Mouse (Mus musculus): Measurements from ENCODE around the gene Arfgef2. TPM values are rescaled to one million over a fixed set of nuclear protein-coding genes. Genes with fewer than 3 reads are reported as not detected.
A peak's percentile ranks its signal among the peaks of the same experiment; 100 is the strongest.

Arfgef2 gene
- total and polyA plus RNA-seq, 3 experiments, result 19.1 to 27.4 (median 24.5) TPM

- H3K4me3 ChIP-seq (ENCODE audit: control insufficient read depth in 1 of 2, insufficient read depth in 1 of 2, low read depth in 2 of 2, low read length in 2 of 2), result no peak overlapping the region
- peaks cover under 1% of the 10 kb centered on the region; the same call in 1 of the 2 replicates for H3K79me2 ChIP-seq (ENCODE audit: control insufficient read depth, insufficient read depth, low read length, poor library complexity)
- DNase-seq (ENCODE audit: low read depth, low spot score), result peak; percentile 23
- TF ChIP-seq UBTF (IDR thresholded peaks at IDR 0.05; ENCODE audit: borderline replicate concordance, insufficient read depth, low read depth, low read length) (no peak), CTCF (IDR thresholded peaks at IDR 0.05 in 2 of 3, conservative IDR thresholded peaks at IDR 0.05 in 1 of 3; ENCODE audit: control insufficient read depth in 1 of 3, insufficient read depth in 1 of 3, low read depth in 2 of 3, low read length in 3 of 3, poor library complexity in 1 of 3, severe bottlenecking in 1 of 3) (peak in 2 of 3 experiments; percentile 5 to 20; a peak in 1 of 6 replicates)
- H3K9me3 ChIP-seq (replicated peaks; ENCODE audit: insufficient read depth, low read length), result no peaks in the 10 kb centered on the region
- peaks cover 0 to 6% of the 10 kb centered on the region in 2 experiments; a peak in 3 of 4 replicates for H3K4me1 ChIP-seq (ENCODE audit: control insufficient read depth in 1 of 2, insufficient read depth in 2 of 2, low read length in 2 of 2)
- no peak overlapping the region for H3K27ac ChIP-seq (ENCODE audit: control insufficient read depth, low read depth, low read length)
- H3K9ac ChIP-seq (ENCODE audit: control insufficient read depth, low read depth, low read length, poor library complexity, severe bottlenecking), result no peak overlapping the region
- H3K27me3 ChIP-seq (ENCODE audit: control insufficient read depth in 1 of 2, insufficient read depth in 2 of 2, low read length in 2 of 2), result no peaks in the 10 kb centered on the region
- peaks cover 0 to 2% of the 10 kb centered on the region in 2 experiments; a peak in 1 of 4 replicates for H3K36me3 ChIP-seq (ENCODE audit: control insufficient read depth in 1 of 2, insufficient read depth in 2 of 2, low read length in 2 of 2)
Observed at GRCm38 (mm10) chr2:166900792-166901505, 95.6 kb downstream of the Arfgef2 start.

GRCm38 (mm10) chr2:166903719-166904282 is 98.4 kb downstream of the Arfgef2 start:
- DNase-seq (ENCODE audit: low read depth, low spot score), result peak; percentile 46
- TF ChIP-seq MYC (IDR thresholded peaks at IDR 0.05; ENCODE audit: low read depth, low read length), result 0 out of 2 replicates have a peak, but pooled peaks have one; percentile 57
- no peak for TF ChIP-seq TAL1 (IDR thresholded peaks at IDR 0.05; ENCODE audit: low read length)
- peak; percentile 45; the same call in 1 of the 2 replicates for TF ChIP-seq ZNF384 (IDR thresholded peaks at IDR 0.05; ENCODE audit: low read depth, low read length)
- TF ChIP-seq TBP (IDR thresholded peaks at IDR 0.05; ENCODE audit: low read depth, low read length), result no peak
- no peak for TF ChIP-seq GABPA (IDR thresholded peaks at IDR 0.05; ENCODE audit: low read depth, low read length)
- TF ChIP-seq RAD21 (IDR thresholded peaks at IDR 0.05; ENCODE audit: low read depth, low read length), result no peak; the same call in 1 of the 2 replicates
- TF ChIP-seq CTCF (IDR thresholded peaks at IDR 0.05 in 2 of 3, conservative IDR thresholded peaks at IDR 0.05 in 1 of 3; ENCODE audit: control insufficient read depth in 1 of 3, insufficient read depth in 1 of 3, low read depth in 2 of 3, low read length in 3 of 3, poor library complexity in 1 of 3, severe bottlenecking in 1 of 3), result peak; percentile 38 to 52 (median 49)
- H3K4me1 ChIP-seq (ENCODE audit: control insufficient read depth in 1 of 2, insufficient read depth in 2 of 2, low read length in 2 of 2), result peaks cover 5 to 12% of the 10 kb centered on the region in 2 experiments
- peaks cover 6 to 10% of the 10 kb centered on the region in 2 experiments; a peak in 3 of 4 replicates for H3K36me3 ChIP-seq (ENCODE audit: control insufficient read depth in 1 of 2, insufficient read depth in 2 of 2, low read length in 2 of 2)
- peaks cover 26% of the 10 kb centered on the region for H3K79me2 ChIP-seq (ENCODE audit: control insufficient read depth, insufficient read depth, low read length, poor library complexity)
- H3K9me3 ChIP-seq (replicated peaks; ENCODE audit: insufficient read depth, low read length), result no peaks in the 10 kb centered on the region
- H3K4me3 ChIP-seq (ENCODE audit: control insufficient read depth in 1 of 2, insufficient read depth in 1 of 2, low read depth in 2 of 2, low read length in 2 of 2), result no peak overlapping the region
- H3K27me3 ChIP-seq (ENCODE audit: control insufficient read depth in 1 of 2, insufficient read depth in 2 of 2, low read length in 2 of 2), result no peaks in the 10 kb centered on the region
- H3K27ac ChIP-seq (ENCODE audit: control insufficient read depth, low read depth, low read length), result no peak overlapping the region
- H3K9ac ChIP-seq (ENCODE audit: control insufficient read depth, low read depth, low read length, poor library complexity, severe bottlenecking), result no peak overlapping the region

- Histone ChIP-seq H3K4me1 (ENCODE audit: control insufficient read depth in 1 of 2, insufficient read depth in 2 of 2, low read length in 2 of 2) (peaks cover 5 to 14% of the 10 kb centered on the region in 2 experiments), H3K9ac (ENCODE audit: control insufficient read depth, low read depth, low read length, poor library complexity, severe bottlenecking) (peak within 1 kb of the TSS; percentile 88), H3K27ac (ENCODE audit: control insufficient read depth, low read depth, low read length) (peak within 1 kb of the TSS; percentile 80), H3K36me3 (ENCODE audit: control insufficient read depth in 1 of 2, insufficient read depth in 2 of 2, low read length in 2 of 2) (peaks cover 9 to 11% of the 10 kb centered on the region in 2 experiments), H3K27me3 (ENCODE audit: control insufficient read depth in 1 of 2, insufficient read depth in 2 of 2, low read length in 2 of 2) (no peaks in the 10 kb centered on the region), H3K4me3 (ENCODE audit: control insufficient read depth in 1 of 2, insufficient read depth in 1 of 2, low read depth in 2 of 2, low read length in 2 of 2) (peak within 1 kb of the TSS; percentile 79 to 89), H3K79me2 (ENCODE audit: control insufficient read depth, insufficient read depth, low read length, poor library complexity) (peaks cover 44% of the 10 kb centered on the region), H3K9me3 (replicated peaks; ENCODE audit: insufficient read depth, low read length) (no peaks in the 10 kb centered on the region)
- peak; percentile 97 for DNase-seq (ENCODE audit: low read depth, low spot score)
- TF ChIP-seq TBP (IDR thresholded peaks at IDR 0.05; ENCODE audit: low read depth, low read length) (peak; percentile 71), KAT2A (conservative IDR thresholded peaks at IDR 0.05; ENCODE audit: low read depth, low read length) (no peak), POLR2AphosphoS5 (IDR thresholded peaks at IDR 0.05; ENCODE audit: borderline replicate concordance, low read depth, low read length) (peak; percentile 74; the same call in 1 of the 2 replicates), ELF1 (IDR thresholded peaks at IDR 0.05; ENCODE audit: low read depth, low read length) (peak; percentile 25; the same call in 1 of the 2 replicates), GABPA (IDR thresholded peaks at IDR 0.05; ENCODE audit: low read depth, low read length) (no peak; the same call in 1 of the 2 replicates), NRF1 (IDR thresholded peaks at IDR 0.05; ENCODE audit: insufficient read depth, low read depth, low read length, poor library complexity, severe bottlenecking) (peak; percentile 99; the same call in 1 of the 2 replicates), ETS1 (IDR thresholded peaks at IDR 0.05; ENCODE audit: low read depth, low read length) (0 out of 2 replicates have a peak, but pooled peaks have one; percentile 21), ZKSCAN1 (IDR thresholded peaks at IDR 0.05; ENCODE audit: low read depth, low read length) (no peak), CHD1 (IDR thresholded peaks at IDR 0.05; ENCODE audit: low read depth, low read length) (no peak), RAD21 (IDR thresholded peaks at IDR 0.05; ENCODE audit: low read depth, low read length) (no peak), USF1 (IDR thresholded peaks at IDR 0.05; ENCODE audit: low read depth, low read length) (no peak), BHLHE40 (IDR thresholded peaks at IDR 0.05; ENCODE audit: borderline replicate concordance, low read depth, low read length) (peak; percentile 55; the same call in 1 of the 2 replicates), E2F4 (IDR thresholded peaks at IDR 0.05; ENCODE audit: borderline replicate concordance, low read depth, low read length) (no peak), POLR2AphosphoS2 (IDR thresholded peaks at IDR 0.05; ENCODE audit: low read length) (peak; percentile 94; the same call in 1 of the 2 replicates)
Observed at GRCm38 (mm10) chr2:166905711-166906522, 100.5 kb downstream of the Arfgef2 start, which contains the start of gene Cse1l. Gene Cse1l, plus strand, starts transcription at chr2:166906040.
